Comparison of ENCODE assay signal across 17 mouse cellular contexts in the genomic region with DNA sequence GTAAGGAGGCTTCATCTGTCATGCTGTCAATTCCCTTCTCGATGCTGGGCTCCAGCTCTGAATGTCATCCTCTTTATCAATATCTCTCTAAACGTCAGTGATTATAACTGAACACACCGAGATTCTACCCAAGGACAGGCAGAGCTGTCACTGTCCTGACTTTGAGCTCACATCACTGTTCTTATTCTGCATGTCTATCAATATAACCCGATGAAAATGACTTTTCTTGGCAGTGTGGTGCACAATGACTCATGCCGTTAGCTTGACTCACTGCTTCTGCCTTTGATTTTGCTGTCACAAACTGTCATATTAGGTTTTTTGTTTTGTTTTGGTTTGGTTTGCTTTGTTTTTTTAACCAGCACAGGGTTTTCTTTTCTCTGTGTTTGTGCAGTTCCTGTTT.
A peak's percentile ranks its signal among the peaks of the same experiment; 100 is the strongest.
DNase-seq lines count a peak whose midpoint lies in the region; ATAC-seq lines count a peak whose summit lies in the region.
"Had no signal": no experiment of that assay in that cellular context is flagged by ENCODE, and none has a peak within 500 bp of the region (broad histone marks: within the 10 kb centered on the region; RNA-seq: fewer than 3 reads in every experiment).

No protein-coding gene starts in this region.

- H3K9me3 ChIP-seq in midbrain, embryonic 15.5 days, result no peaks in the 10 kb centered on the region
- H3K9me3 ChIP-seq in midbrain, embryonic 13.5 days, result no peaks in the 10 kb centered on the region
- H3K9me3 ChIP-seq: embryonic facial prominence, embryonic 10.5 days; forebrain, embryonic 12.5 days; heart, embryonic 15.5 days; intestine, embryonic 15.5 days had no signal

- no peaks in the 10 kb centered on the region for H3K27me3 ChIP-seq in midbrain, embryonic 15.5 days (replicated peaks)
- no peaks in the 10 kb centered on the region for H3K27me3 ChIP-seq in midbrain, embryonic 13.5 days
- H3K27me3 ChIP-seq: forebrain, embryonic 12.5 days; heart, embryonic 15.5 days; intestine, embryonic 15.5 days had no signal

- 78% methylated on average over 5 of the region's 5 CpGs for WGBS in midbrain, embryonic 15.5 days
- WGBS in midbrain, embryonic 13.5 days, result 83% methylated on average over 5 of the region's 5 CpGs

- no peaks in the 10 kb centered on the region for H3K36me3 ChIP-seq in midbrain, embryonic 15.5 days (replicated peaks)
- no peaks in the 10 kb centered on the region for H3K36me3 ChIP-seq in midbrain, embryonic 13.5 days
- H3K36me3 ChIP-seq: embryonic facial prominence, embryonic 10.5 days; forebrain, embryonic 12.5 days; heart, embryonic 15.5 days; intestine, embryonic 15.5 days had no signal

- ATAC-seq in midbrain, embryonic 15.5 days (replicated peaks), result 0 out of 2 replicates have a peak, but pooled peaks have one; percentile 60
- no peak for ATAC-seq in midbrain, embryonic 13.5 days
- ATAC-seq: intestine, embryonic 15.5 days had no signal

- H3K27ac ChIP-seq in midbrain, embryonic 15.5 days, result no peak overlapping the region
- H3K27ac ChIP-seq in midbrain, embryonic 13.5 days, result no peak overlapping the region
- H3K27ac ChIP-seq: embryonic facial prominence, embryonic 10.5 days; forebrain, embryonic 12.5 days; heart, embryonic 15.5 days; intestine, embryonic 15.5 days had no signal

- no peak overlapping the region for H3K4me3 ChIP-seq in midbrain, embryonic 15.5 days
- no peak overlapping the region for H3K4me3 ChIP-seq in midbrain, embryonic 13.5 days (replicated peaks)
- H3K4me3 ChIP-seq: embryonic facial prominence, embryonic 10.5 days; forebrain, embryonic 12.5 days; heart, embryonic 15.5 days; intestine, embryonic 15.5 days had no signal

- H3K9ac ChIP-seq in midbrain, embryonic 15.5 days, result no peak overlapping the region
- no peak overlapping the region for H3K9ac ChIP-seq in midbrain, embryonic 13.5 days (replicated peaks)
- H3K9ac ChIP-seq: forebrain, embryonic 12.5 days; heart, embryonic 15.5 days; intestine, embryonic 15.5 days had no signal

- H3K4me2 ChIP-seq in midbrain, embryonic 15.5 days, result no peak overlapping the region
- no peak overlapping the region for H3K4me2 ChIP-seq in midbrain, embryonic 13.5 days (replicated peaks)
- H3K4me2 ChIP-seq: forebrain, embryonic 12.5 days; heart, embryonic 15.5 days; intestine, embryonic 15.5 days had no signal

- peak; percentile 0 to 5 for DNase-seq in adrenal gland, postnatal 36 days
- DNase-seq in adrenal gland, adult 8-10 months, result no peak
- DNase-seq in brain, adult 2 months (ENCODE audit: low read depth, low spot score), result peak; percentile 44
- DNase-seq in layer of hippocampus, postnatal 36 days, result peak; percentile 2 to 12
- no peak for DNase-seq in gastrocnemius, postnatal 10 days
- DNase-seq: B cell, adult 2 months; cerebellum, adult 9-10 months; gastrocnemius, postnatal 36 days; kidney, postnatal 36 days; liver; lung, postnatal 10 days had no signal

- H3K4me1 ChIP-seq in midbrain, embryonic 15.5 days, result no peaks in the 10 kb centered on the region
- H3K4me1 ChIP-seq in midbrain, embryonic 13.5 days (replicated peaks), result no peaks in the 10 kb centered on the region
- H3K4me1 ChIP-seq: embryonic facial prominence, embryonic 10.5 days; forebrain, embryonic 12.5 days; heart, embryonic 15.5 days; intestine, embryonic 15.5 days had no signal

Comparison
In these comparisons a context has a peak if more than half of its experiments do, and no peak if none do; other contexts are left out.
1. DNase-seq: peak in adrenal gland, postnatal 36 days (2 of 2), brain, adult 2 months (single experiment) and layer of hippocampus, postnatal 36 days (2 of 2); none in adrenal gland, adult 8-10 months (single experiment) and gastrocnemius, postnatal 10 days (single experiment).